Mouse (Mus musculus): ENCODE data around the gene Kctd12.

Gene Kctd12

GRCm38 (mm10) chr14:102982627-102983540 is at the start of gene Kctd12:
Kctd12 (minus strand) TSS chr14:102982637.
- 2% methylated on average over 65 of the region's 66 CpGs for WGBS

GRCm38 (mm10) chr14:103029203-103029602 is 46.8 kb upstream of the Kctd12 start:
- WGBS, result 89% methylated on average over 2 of the region's 2 CpGs

GRCm38 (mm10) chr14:103020046-103020445 is 37.6 kb upstream of the Kctd12 start:
- 29% methylated on average over 2 of the region's 2 CpGs for WGBS

GRCm38 (mm10) chr14:103017009-103017408 is 34.6 kb upstream of the Kctd12 start:
- WGBS, result 77% methylated on average over 5 of the region's 5 CpGs

GRCm38 (mm10) chr14:103012563-103013150 is 30.2 kb upstream of the Kctd12 start:
- WGBS, result 25% methylated on average over 4 of the region's 4 CpGs

- WGBS, result 15% methylated on average over 5 of the region's 5 CpGs
These were observed 29.3 kb upstream of the Kctd12 start for GRCm38 (mm10) chr14:103011782-103012181.

- WGBS, result 92% methylated on average over 4 of the region's 4 CpGs
These were observed 25.3 kb upstream of the Kctd12 start for GRCm38 (mm10) chr14:103007737-103008136.

- WGBS, result 17% methylated on average over 6 of the region's 6 CpGs
These were observed 12.5 kb upstream of the Kctd12 start for GRCm38 (mm10) chr14:102994662-102995561.

GRCm38 (mm10) chr14:102990765-102991164 is 8.3 kb upstream of the Kctd12 start:
- WGBS, result 26% methylated on average over 3 of the region's 3 CpGs

GRCm38 (mm10) chr14:102989866-102990265 is 7.4 kb upstream of the Kctd12 start:
- 80% methylated on average over 5 of the region's 5 CpGs for WGBS

- WGBS, result 72% methylated on average over 4 of the region's 4 CpGs
These were observed 6.8 kb upstream of the Kctd12 start for GRCm38 (mm10) chr14:102989254-102989653.

GRCm38 (mm10) chr14:102987626-102988025 is 5.2 kb upstream of the Kctd12 start:
- 94% methylated on average over 5 of the region's 5 CpGs for WGBS

GRCm38 (mm10) chr14:102983686-102984085 is 1.2 kb upstream of the Kctd12 start:
- WGBS, result 65% methylated on average over 8 of the region's 8 CpGs

- WGBS, result under 1% methylated on average over 74 of the region's 76 CpGs
These were observed 316 bp downstream of the Kctd12 start for GRCm38 (mm10) chr14:102982016-102982626.

GRCm38 (mm10) chr14:102981441-102982015 is 909 bp downstream of the Kctd12 start:
- under 1% methylated on average over 62 of the region's 62 CpGs for WGBS

- WGBS, result 5% methylated on average over 14 of the region's 14 CpGs
These were observed 1.5 kb downstream of the Kctd12 start for GRCm38 (mm10) chr14:102980986-102981385.

GRCm38 (mm10) chr14:102980481-102980880 is 2.0 kb downstream of the Kctd12 start:
- WGBS, result 14% methylated on average over 7 of the region's 7 CpGs

- 19% methylated on average over 10 of the region's 10 CpGs for WGBS
These were observed 2.6 kb downstream of the Kctd12 start for GRCm38 (mm10) chr14:102979831-102980230.

- 81% methylated on average over 6 of the region's 6 CpGs for WGBS
These were observed 6.6 kb downstream of the Kctd12 start for GRCm38 (mm10) chr14:102975865-102976264.

- WGBS, result 68% methylated on average over 5 of the region's 5 CpGs
These were observed 13.6 kb downstream of the Kctd12 start for GRCm38 (mm10) chr14:102968824-102969223.

GRCm38 (mm10) chr14:102966241-102966640 is 16.2 kb downstream of the Kctd12 start:
- 53% methylated on average over 7 of the region's 7 CpGs for WGBS
